Mouse (Mus musculus) liver, postnatal 0 days (tissue): ENCODE measurements around the gene Il34. TPM values are rescaled to one million over a fixed set of nuclear protein-coding genes. Genes with fewer than 3 reads are reported as not detected.

Experiments used
- ATAC-seq: fragments of 200-750 bp; cut with Nextera tagmentation; 2 replicates; pipeline ENCODE4 v1.8.0; 2017; ENCODE audit warnings: mild to moderate bottlenecking, moderate library complexity
- DNase-seq: peaks from one replicate; pipeline ENCODE4 v3.0.0-alpha.2; 2016
- H3K27ac ChIP-seq: fragments of 300-500 bp; sonication (generic); 2 replicates; pipeline ENCODE4 v1.5.1; 2014; ENCODE audit warnings: antibody characterized with exemption, moderate library complexity, mild to moderate bottlenecking, low read depth
- H3K27me3 ChIP-seq: fragments of 300-500 bp; sonication (generic); 2 replicates; pipeline ENCODE4 v1.6.1; 2014; ENCODE audit warnings: low read length, control low read depth, mixed read lengths; ENCODE audit not compliant: insufficient read depth
- H3K36me3 ChIP-seq: fragments of 300-500 bp; sonication (generic); replicated peaks from 2 replicates; pipeline ENCODE4 v1.6.1; 2014; ENCODE audit warnings: mild to moderate bottlenecking, control low read depth, low read length, moderate library complexity, mixed read lengths; ENCODE audit not compliant: insufficient read depth
- H3K4me1 ChIP-seq: fragments of 300-500 bp; sonication (generic); 2 replicates; pipeline ENCODE4 v1.6.1; 2014; ENCODE audit warnings: antibody characterized with exemption, mild to moderate bottlenecking, control low read depth; ENCODE audit not compliant: insufficient read depth
- H3K4me2 ChIP-seq: fragments of 300-500 bp; sonication (generic); 2 replicates; pipeline ENCODE4 v1.6.1; 2014; ENCODE audit warnings: low read depth, mild to moderate bottlenecking, low read length, moderate library complexity, mixed read lengths
- H3K4me3 ChIP-seq: fragments of 300-500 bp; sonication (generic); 2 replicates; pipeline ENCODE4 v1.5.1; 2014; ENCODE audit warnings: low read depth, low read length
- H3K9ac ChIP-seq: fragments of 300-500 bp; sonication (generic); replicated peaks from 2 replicates; pipeline ENCODE4 v1.6.1; 2014; ENCODE audit warnings: mild to moderate bottlenecking, moderate library complexity
- H3K9me3 ChIP-seq: fragments of 300-500 bp; sonication (generic); 2 replicates; pipeline ENCODE4 v1.6.1; 2016; ENCODE audit warnings: mild to moderate bottlenecking, control low read depth, low read length, mixed read lengths
- CTCF ChIP-seq: sonication (generic); IDR thresholded peaks from 2 replicates; pipeline ENCODE4 v1.5.1; 2016; ENCODE audit warnings: antibody characterized with exemption, low read depth
- EP300 ChIP-seq: IDR thresholded peaks from 2 replicates; pipeline ENCODE4 v1.6.1; 2016; ENCODE audit warnings: antibody characterized with exemption, low read depth, mild to moderate bottlenecking
- WGBS: fragments of 180-500 bp; shearing (Covaris S2); extraction: QIAGEN DNeasy Blood & Tissue Kit; methylation state at CpG from one replicate; pipeline ENCODE4 v1.1.7; 2014; ENCODE audit not compliant: insufficient replicate concordance; 5-methylcytosine and 5-hydroxymethylcytosine counted together
- polyA plus RNA-seq: library from polyadenylated mRNA; unstranded; fragments of >200 nt; fragmentation: Nextera tagmentation; extraction: Ambion mirVana; gene quantifications from 2 replicates; pipeline ENCODE4 v1.2.1, GENCODE M21; 2015

Il34 gene
- polyA plus RNA-seq, 1 experiment from 2014 or later: 0.47 TPM

DNA sequence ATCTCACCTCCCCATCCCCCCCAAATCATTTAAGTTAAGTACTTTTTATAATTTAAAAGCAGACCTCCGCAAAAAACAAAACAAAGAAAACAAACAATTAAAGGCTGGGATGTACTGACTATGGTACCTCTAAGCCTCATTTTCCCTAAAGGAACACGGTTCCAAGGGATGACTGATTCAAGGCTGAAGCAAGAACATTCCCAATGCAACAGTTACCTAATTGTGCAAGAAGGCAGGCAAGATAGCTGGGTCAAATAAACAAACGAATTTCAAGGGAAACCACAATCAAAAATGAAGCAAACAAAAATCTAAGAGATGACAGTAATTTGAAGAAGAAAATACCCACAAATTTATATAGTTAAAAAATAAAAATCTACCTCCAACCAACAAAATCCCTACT is 16.2 kb upstream of the Il34 start:
- DNase-seq: no peak
- H3K4me3 ChIP-seq: no peak overlapping the region
- no peak overlapping the region for H3K4me2 ChIP-seq
- ATAC-seq: no peak
- no peak overlapping the region for H3K9ac ChIP-seq
- H3K36me3 ChIP-seq: peaks cover 96% of the 10 kb centered on the region
- no peak overlapping the region for H3K27ac ChIP-seq
- WGBS: 73% methylated on average over 3 of the region's 3 CpGs
- H3K9me3 ChIP-seq: no peaks in the 10 kb centered on the region
- H3K4me1 ChIP-seq: no peaks in the 10 kb centered on the region
- TF ChIP-seq CTCF (no peak), EP300 (no peak)
- no peaks in the 10 kb centered on the region for H3K27me3 ChIP-seq

GRCm38 (mm10) chr8:110820257-110820656 is 14.5 kb upstream of the Il34 start:
- peaks cover 95% of the 10 kb centered on the region for H3K36me3 ChIP-seq

DNA sequence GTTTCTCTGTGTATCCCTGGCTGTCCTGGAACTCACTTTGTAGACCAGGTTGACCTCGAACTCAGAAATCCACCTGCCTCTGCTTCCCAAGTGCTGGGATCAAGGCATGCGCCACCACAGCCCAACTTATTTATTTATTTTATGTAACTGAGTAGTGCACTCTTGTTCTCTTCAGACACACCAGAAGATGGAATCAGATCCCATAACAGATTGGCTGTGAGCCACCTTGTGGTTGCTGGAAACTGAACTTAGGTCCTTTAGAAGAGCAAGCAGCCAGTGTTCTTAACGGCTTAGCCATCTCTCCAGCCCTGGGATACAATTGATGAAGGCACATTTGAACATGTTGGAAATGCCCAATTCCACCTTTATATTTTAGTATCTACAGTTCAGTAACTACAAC is 12.9 kb upstream of the Il34 start:
- no peak overlapping the region for H3K4me2 ChIP-seq
- no peak overlapping the region for H3K27ac ChIP-seq
- WGBS: 83% methylated on average over 3 of the region's 3 CpGs
- DNase-seq: no peak
- no peaks in the 10 kb centered on the region for H3K4me1 ChIP-seq
- no peak for ATAC-seq
- no peak overlapping the region for H3K4me3 ChIP-seq
- no peaks in the 10 kb centered on the region for H3K9me3 ChIP-seq
- H3K36me3 ChIP-seq: peaks cover 96% of the 10 kb centered on the region
- H3K9ac ChIP-seq: no peak overlapping the region
- no peak for TF ChIP-seq EP300
- TF ChIP-seq CTCF: no peak
- no peaks in the 10 kb centered on the region for H3K27me3 ChIP-seq

More at GRCm38 (mm10) chr8:110820257-110820656, 14.5 kb upstream of the Il34 start:
- WGBS: 94% methylated on average over 2 of the region's 2 CpGs
- no peak overlapping the region for H3K27ac ChIP-seq
- H3K9ac ChIP-seq: no peak overlapping the region
- ATAC-seq: no peak
- H3K9me3 ChIP-seq: no peaks in the 10 kb centered on the region
- H3K4me2 ChIP-seq: no peak overlapping the region
- TF ChIP-seq CTCF: no peak
- no peak for TF ChIP-seq EP300
- no peak overlapping the region for H3K4me3 ChIP-seq
- H3K4me1 ChIP-seq: no peaks in the 10 kb centered on the region
- no peaks in the 10 kb centered on the region for H3K27me3 ChIP-seq
- DNase-seq: no peak

DNA sequence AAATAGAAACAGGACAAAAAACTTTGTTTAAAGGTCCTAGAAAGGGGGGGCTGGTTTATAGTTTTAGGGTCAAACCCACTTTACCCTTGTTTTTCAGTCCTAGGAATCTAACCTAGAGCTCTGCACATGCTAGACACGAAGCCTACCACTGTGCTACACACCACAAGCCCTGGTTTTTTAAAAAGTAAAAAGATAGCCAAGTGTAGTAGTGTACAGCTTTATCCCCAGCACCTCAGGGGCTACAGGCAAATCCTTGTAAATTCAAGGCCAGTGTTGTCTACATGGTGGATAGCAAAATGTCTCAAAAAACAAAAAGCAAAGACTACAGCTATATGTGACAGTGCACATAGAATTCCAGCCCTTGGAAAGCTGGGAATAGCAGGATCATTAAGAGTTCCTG is 11.3 kb upstream of the Il34 start:
- Histone ChIP-seq H3K36me3 (peaks cover 97% of the 10 kb centered on the region), H3K27ac (no peak overlapping the region)

GRCm38 (mm10) chr8:110815308-110815707 is 9.6 kb upstream of the Il34 start:
- ATAC-seq: no peak
- Histone ChIP-seq H3K4me3 (no peak overlapping the region), H3K4me2 (no peak overlapping the region), H3K27ac (no peak overlapping the region), H3K36me3 (peaks cover 98% of the 10 kb centered on the region), H3K4me1 (no peaks in the 10 kb centered on the region), H3K9me3 (no peaks in the 10 kb centered on the region), H3K27me3 (no peaks in the 10 kb centered on the region), H3K9ac (no peak overlapping the region)
- WGBS: 77% methylated on average over 3 of the region's 3 CpGs
- no peak for DNase-seq
- no peak for TF ChIP-seq EP300
- no peak for TF ChIP-seq CTCF

More for the DNA sequence above, 11.3 kb upstream of the Il34 start:
- TF ChIP-seq EP300 (no peak), CTCF (no peak)
- ATAC-seq (no peak), DNase-seq (no peak)
- H3K27me3 ChIP-seq: no peaks in the 10 kb centered on the region
- H3K9me3 ChIP-seq: no peaks in the 10 kb centered on the region
- H3K4me3 ChIP-seq: no peak overlapping the region
- no peak overlapping the region for H3K9ac ChIP-seq
- no peak overlapping the region for H3K4me2 ChIP-seq
- WGBS: 82% methylated on average over 1 of the region's 1 CpGs
- no peaks in the 10 kb centered on the region for H3K4me1 ChIP-seq

DNA sequence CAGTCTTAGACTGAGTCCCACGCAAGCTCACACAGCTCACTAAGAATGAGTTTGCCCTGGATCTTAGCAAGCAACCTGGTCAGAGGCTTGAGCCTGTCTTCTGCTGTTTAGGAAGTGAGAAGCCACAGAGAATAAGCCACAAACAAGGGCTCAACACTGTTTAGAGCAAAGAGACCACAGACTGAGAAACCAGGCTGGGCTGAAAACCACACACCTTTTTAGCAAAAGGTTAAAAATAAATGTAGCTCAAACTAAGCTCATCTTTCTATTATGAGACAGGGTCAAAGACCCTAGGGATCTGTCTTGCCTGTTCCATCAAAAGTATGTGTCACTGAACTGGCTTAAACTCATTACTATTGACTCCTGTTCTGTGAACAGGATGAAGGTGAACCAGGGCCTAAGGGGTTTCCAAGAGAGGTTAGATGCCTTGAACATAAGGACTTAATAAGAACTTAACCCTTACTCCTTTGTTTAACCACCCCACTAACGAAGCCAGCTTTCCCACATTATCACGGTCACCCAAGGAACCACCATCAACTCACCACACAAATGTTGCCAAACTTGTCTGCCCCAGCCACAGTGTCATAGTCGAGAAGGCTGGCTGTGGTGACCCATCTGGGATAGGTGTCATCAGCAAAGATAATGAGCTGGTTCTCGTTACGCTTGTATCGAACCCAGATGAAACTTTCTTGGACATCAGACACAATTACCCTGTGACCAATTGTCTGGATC is 7.5 kb upstream of the Il34 start:
- 87% methylated on average over 7 of the region's 7 CpGs for WGBS
- H3K4me1 ChIP-seq: no peaks in the 10 kb centered on the region
- no peak overlapping the region for H3K27ac ChIP-seq
- H3K9me3 ChIP-seq: no peaks in the 10 kb centered on the region
- TF ChIP-seq CTCF: no peak
- no peak for TF ChIP-seq EP300
- peaks cover 93% of the 10 kb centered on the region for H3K36me3 ChIP-seq
- H3K9ac ChIP-seq: no peak overlapping the region
- H3K4me3 ChIP-seq: no peak overlapping the region
- DNase-seq: no peak
- H3K27me3 ChIP-seq: no peaks in the 10 kb centered on the region
- no peak for ATAC-seq
- H3K4me2 ChIP-seq: no peak overlapping the region
